Mouse (Mus musculus) limb, embryonic 14.5 days (tissue): ENCODE data around the gene Zdhhc23. TPM values are rescaled to one million over a fixed set of nuclear protein-coding genes. Genes with fewer than 3 reads are reported as not detected.

Source experiments
- ATAC-seq: fragments of 200-750 bp; cut with Nextera tagmentation; 2 replicates; pipeline ENCODE4 v1.8.0; 2017; ENCODE audit warnings: low read depth, moderate number of reproducible peaks, moderate TSS enrichment; ENCODE audit not compliant: low FRiP score
- DNase-seq: peaks from one replicate; pipeline ENCODE4 v3.0.0-alpha.2; 2015; ENCODE audit warnings: low spot score
- H3K27ac ChIP-seq: fragments of 300-500 bp; sonication (generic); replicated peaks from 2 replicates; pipeline ENCODE4 v1.5.1; 2014; ENCODE audit warnings: low read depth, mild to moderate bottlenecking, low read length, moderate library complexity, mixed read lengths
- H3K27me3 ChIP-seq: fragments of 300-500 bp; sonication (generic); 2 replicates; pipeline ENCODE4 v1.6.1; 2014; ENCODE audit warnings: low read length, mixed read lengths; ENCODE audit not compliant: control insufficient read depth, insufficient read depth
- H3K36me3 ChIP-seq: fragments of 300-500 bp; sonication (generic); 2 replicates; pipeline ENCODE4 v1.6.1; 2014; ENCODE audit warnings: mild to moderate bottlenecking, low read length, moderate library complexity, mixed read lengths; ENCODE audit not compliant: control insufficient read depth, insufficient read depth
- H3K4me1 ChIP-seq: fragments of 300-500 bp; sonication (generic); 2 replicates; pipeline ENCODE4 v1.6.1; 2014; ENCODE audit warnings: antibody characterized with exemption, low read length, mixed read lengths; ENCODE audit not compliant: control insufficient read depth, insufficient read depth
- H3K4me2 ChIP-seq: fragments of 300-500 bp; sonication (generic); replicated peaks from 2 replicates; pipeline ENCODE4 v1.6.1; 2014; ENCODE audit warnings: low read depth, mild to moderate bottlenecking, low read length, moderate library complexity; ENCODE audit not compliant: severe bottlenecking
- H3K4me3 ChIP-seq: fragments of 300-500 bp; sonication (generic); replicated peaks from 2 replicates; pipeline ENCODE4 v1.5.1; 2014; ENCODE audit warnings: low read length
- H3K9ac ChIP-seq: fragments of 300-500 bp; sonication (generic); 2 replicates; pipeline ENCODE4 v1.6.1; 2014; ENCODE audit warnings: mild to moderate bottlenecking, low read depth, low read length, moderate library complexity; ENCODE audit not compliant: severe bottlenecking
- H3K9me3 ChIP-seq: fragments of 300-500 bp; sonication (generic); 2 replicates; pipeline ENCODE4 v1.6.1; 2016; ENCODE audit warnings: low read length; ENCODE audit not compliant: control insufficient read depth
- POLR2A ChIP-seq: fragments of 200-500 bp; IDR thresholded peaks from 2 replicates; pipeline ENCODE4 v1.8.0; 2012; ENCODE audit warnings: inconsistent platforms, mild to moderate bottlenecking, moderate library complexity, borderline replicate concordance; ENCODE audit not compliant: insufficient read depth, insufficient read length; ENCODE audit errors: extremely low read depth
- WGBS: fragments of 180-500 bp; shearing (Covaris S2); extraction: QIAGEN DNeasy Blood & Tissue Kit; methylation state at CpG from one replicate; pipeline ENCODE4 v1.1.7; 2014; 5-methylcytosine and 5-hydroxymethylcytosine counted together
- polyA plus RNA-seq, 2 experiments: library from polyadenylated mRNA; depleted of rRNA in 1 of 2; stranded (reverse) in 1 of 2; unstranded in 1 of 2; fragments of >200 nt; fragmentation: Nextera tagmentation in 1 of 2; extraction: Ambion mirVana in 1 of 2; gene quantifications; 2 replicates each; pipeline versions ENCODE4 v1.2.1 to v1.2.3; 2012 to 2014

Zdhhc23 gene
- polyA plus RNA-seq, 2 experiments = 0.62 to 0.97 TPM

DNA sequence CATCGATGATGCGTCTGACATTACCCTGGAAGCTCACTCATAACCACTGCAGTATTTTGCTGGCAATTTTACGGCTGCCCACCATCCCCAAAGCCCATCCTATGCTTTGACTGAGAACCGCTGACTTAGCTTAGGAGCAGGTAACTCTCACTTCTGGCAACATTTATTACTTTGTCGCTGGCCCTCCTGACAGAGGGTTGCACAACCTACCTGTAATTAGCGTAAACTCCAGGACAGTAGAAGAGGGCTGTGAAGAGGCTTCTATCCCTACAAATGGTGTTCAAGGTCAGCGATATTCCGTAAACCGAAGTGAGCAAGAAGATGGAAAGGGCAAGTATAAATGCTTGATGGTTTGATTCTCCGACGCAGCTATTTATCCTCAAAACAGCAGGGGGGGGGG lies 8.4 kb downstream of the Zdhhc23 start:
- no peaks in the 10 kb centered on the region for H3K9me3 ChIP-seq
- H3K4me2 ChIP-seq = no peak overlapping the region
- DNase-seq = no peak
- H3K4me1 ChIP-seq = no peaks in the 10 kb centered on the region
- H3K36me3 ChIP-seq = no peaks in the 10 kb centered on the region
- H3K27me3 ChIP-seq = no peaks in the 10 kb centered on the region
- 93% methylated on average over 11 of the region's 11 CpGs for WGBS
- TF ChIP-seq POLR2A = no peak
- H3K4me3 ChIP-seq = no peak overlapping the region
- ATAC-seq = no peak
- H3K27ac ChIP-seq = no peak overlapping the region
- no peak overlapping the region for H3K9ac ChIP-seq

DNA sequence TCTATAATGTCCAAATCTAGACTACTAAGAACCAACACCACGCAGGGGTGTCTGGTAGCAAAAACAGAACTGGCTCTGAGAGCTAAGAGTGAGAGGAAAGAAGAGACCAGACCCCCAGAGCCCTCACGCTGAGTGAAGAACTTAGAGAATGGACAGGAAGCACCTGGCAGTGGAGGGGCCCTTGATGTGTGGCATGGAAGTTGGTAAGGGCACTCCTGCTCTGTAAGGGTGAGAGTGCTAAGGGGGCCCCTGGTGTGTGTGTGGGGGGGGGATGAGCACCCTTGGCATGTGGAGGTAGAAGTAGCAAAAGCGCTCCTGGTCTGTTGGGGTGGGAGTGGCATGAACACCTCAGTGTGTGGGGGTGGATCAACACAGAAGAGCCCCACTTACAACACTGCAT lies 9.2 kb downstream of the Zdhhc23 start:
- no peak overlapping the region for H3K9ac ChIP-seq
- 77% methylated on average over 3 of the region's 3 CpGs for WGBS
- no peak for TF ChIP-seq POLR2A
- no peak for ATAC-seq
- no peaks in the 10 kb centered on the region for H3K36me3 ChIP-seq
- no peaks in the 10 kb centered on the region for H3K9me3 ChIP-seq
- no peak overlapping the region for H3K27ac ChIP-seq
- no peak overlapping the region for H3K4me2 ChIP-seq
- no peak overlapping the region for H3K4me3 ChIP-seq
- H3K27me3 ChIP-seq = no peaks in the 10 kb centered on the region
- DNase-seq = no peak
- no peaks in the 10 kb centered on the region for H3K4me1 ChIP-seq

DNA sequence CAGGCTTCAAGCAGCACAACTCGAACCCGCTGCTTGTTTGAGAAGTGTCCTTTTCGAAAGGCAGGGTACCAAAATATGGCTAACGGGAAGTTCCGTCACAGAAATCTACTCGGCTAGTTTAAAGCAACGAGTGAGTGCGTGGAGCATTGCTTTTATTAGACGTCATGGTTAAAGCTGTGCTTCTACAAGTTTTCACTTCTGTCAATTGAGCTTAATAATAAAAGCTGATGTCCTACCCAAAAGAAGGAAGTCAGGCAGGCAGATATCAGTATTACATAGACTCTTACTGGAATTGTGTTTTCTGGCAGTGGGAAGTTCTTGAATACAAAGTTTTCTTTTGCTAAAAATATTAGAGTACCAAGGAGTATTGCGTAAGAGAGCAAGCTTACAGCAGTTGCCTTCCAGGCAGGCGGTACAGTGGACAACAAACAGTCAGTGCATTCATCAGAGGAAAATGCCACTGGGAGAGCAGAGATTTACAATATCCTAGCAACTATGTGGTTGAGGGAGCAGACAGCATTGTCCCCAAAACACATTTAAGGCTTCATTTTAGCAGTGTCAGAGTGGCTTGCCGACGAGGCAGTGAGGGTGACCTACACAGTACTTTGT lies 13.7 kb downstream of the Zdhhc23 start:
- Histone ChIP-seq H3K4me3 (no peak overlapping the region), H3K9me3 (no peaks in the 10 kb centered on the region), H3K9ac (no peak overlapping the region), H3K4me2 (no peak overlapping the region), H3K36me3 (no peaks in the 10 kb centered on the region), H3K27ac (no peak overlapping the region), H3K4me1 (no peaks in the 10 kb centered on the region), H3K27me3 (no peaks in the 10 kb centered on the region)
- no peak for TF ChIP-seq POLR2A
- ATAC-seq (no peak), DNase-seq (no peak)
- 87% methylated on average over 13 of the region's 13 CpGs for WGBS

DNA sequence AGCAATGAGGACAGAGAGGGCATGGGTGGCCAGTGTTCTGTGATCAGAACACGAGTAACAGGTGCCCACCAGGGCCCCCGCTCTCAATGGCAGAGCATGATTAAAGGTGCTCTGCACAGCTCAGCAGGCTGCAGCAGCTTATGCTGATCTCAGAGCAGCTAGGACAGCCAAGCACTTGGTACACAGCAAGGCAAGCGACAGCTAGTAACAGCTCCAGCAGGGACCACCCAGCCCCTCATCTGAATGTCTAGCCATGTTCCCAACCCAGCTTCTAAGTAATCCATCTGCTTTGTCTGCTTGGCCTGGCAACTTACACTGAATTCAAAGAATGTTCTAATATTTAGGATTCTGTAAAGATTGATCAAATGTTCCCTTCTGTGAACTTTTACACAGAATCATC lies 15.8 kb downstream of the Zdhhc23 start:
- no peak for TF ChIP-seq POLR2A
- Histone ChIP-seq H3K9me3 (no peaks in the 10 kb centered on the region), H3K27me3 (no peaks in the 10 kb centered on the region), H3K4me2 (no peak overlapping the region), H3K4me3 (no peak overlapping the region), H3K4me1 (no peaks in the 10 kb centered on the region), H3K9ac (no peak overlapping the region), H3K36me3 (no peaks in the 10 kb centered on the region), H3K27ac (no peak overlapping the region)
- 80% methylated on average over 3 of the region's 3 CpGs for WGBS
- DNase-seq (no peak), ATAC-seq (no peak)

DNA sequence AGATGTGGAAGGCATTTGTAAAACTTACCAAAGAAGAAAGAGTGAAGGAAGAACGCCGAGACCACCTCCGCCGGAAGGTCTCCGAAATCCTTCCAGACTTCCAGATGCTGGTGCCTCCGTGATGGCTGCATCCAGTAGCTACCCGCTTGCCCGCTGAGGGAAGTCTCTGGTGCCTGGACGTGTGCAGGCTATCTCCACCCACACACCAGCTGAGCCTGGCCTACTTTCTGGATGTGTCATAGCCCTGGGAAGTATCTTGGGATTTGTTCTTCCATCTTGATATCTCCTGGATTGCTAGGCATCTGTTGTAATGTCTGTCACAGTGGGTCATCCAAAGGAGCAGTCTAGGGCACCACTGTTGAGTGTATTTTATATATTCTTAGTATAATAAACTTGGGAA lies 16.3 kb downstream of the Zdhhc23 start:
- no peaks in the 10 kb centered on the region for H3K4me1 ChIP-seq
- 92% methylated on average over 9 of the region's 9 CpGs for WGBS

DNA sequence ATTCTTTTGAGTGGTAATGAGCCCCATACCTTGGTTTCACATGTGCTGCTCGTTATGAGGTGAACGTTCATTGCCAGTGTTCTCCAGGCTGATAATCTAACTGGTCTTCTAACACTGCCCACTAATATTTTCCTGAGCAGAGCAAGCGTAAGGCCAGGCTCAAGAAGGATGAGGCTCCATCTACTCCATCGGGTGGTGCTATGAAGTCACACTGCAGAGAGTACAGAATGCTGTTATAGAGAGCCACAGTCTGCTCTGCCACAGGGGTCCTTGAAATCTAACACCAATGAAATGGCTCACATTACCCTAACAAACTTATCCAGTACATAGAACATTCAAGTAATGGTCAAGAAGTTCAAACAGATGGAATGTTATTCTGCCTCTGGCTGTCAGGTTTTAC lies 21.6 kb downstream of the Zdhhc23 start:
- no peak overlapping the region for H3K27ac ChIP-seq
- no peaks in the 10 kb centered on the region for H3K36me3 ChIP-seq
- no peak for TF ChIP-seq POLR2A
- ATAC-seq (no peak), DNase-seq (no peak)
- no peaks in the 10 kb centered on the region for H3K9me3 ChIP-seq
- H3K4me3 ChIP-seq = no peak overlapping the region
- H3K4me2 ChIP-seq = no peak overlapping the region
- no peaks in the 10 kb centered on the region for H3K4me1 ChIP-seq
- H3K27me3 ChIP-seq = no peaks in the 10 kb centered on the region
- no peak overlapping the region for H3K9ac ChIP-seq
- WGBS = 35% methylated on average over 4 of the region's 4 CpGs

More for the DNA sequence above, 16.3 kb downstream of the Zdhhc23 start:
- no peak for TF ChIP-seq POLR2A
- Histone ChIP-seq H3K27ac (no peak overlapping the region), H3K4me2 (no peak overlapping the region), H3K27me3 (no peaks in the 10 kb centered on the region), H3K4me3 (no peak overlapping the region), H3K36me3 (no peaks in the 10 kb centered on the region), H3K9me3 (no peaks in the 10 kb centered on the region), H3K9ac (no peak overlapping the region)
- no peak for ATAC-seq
- DNase-seq = no peak
